10 mouse cellular contexts compared by ENCODE assay signal in the genomic region with DNA sequence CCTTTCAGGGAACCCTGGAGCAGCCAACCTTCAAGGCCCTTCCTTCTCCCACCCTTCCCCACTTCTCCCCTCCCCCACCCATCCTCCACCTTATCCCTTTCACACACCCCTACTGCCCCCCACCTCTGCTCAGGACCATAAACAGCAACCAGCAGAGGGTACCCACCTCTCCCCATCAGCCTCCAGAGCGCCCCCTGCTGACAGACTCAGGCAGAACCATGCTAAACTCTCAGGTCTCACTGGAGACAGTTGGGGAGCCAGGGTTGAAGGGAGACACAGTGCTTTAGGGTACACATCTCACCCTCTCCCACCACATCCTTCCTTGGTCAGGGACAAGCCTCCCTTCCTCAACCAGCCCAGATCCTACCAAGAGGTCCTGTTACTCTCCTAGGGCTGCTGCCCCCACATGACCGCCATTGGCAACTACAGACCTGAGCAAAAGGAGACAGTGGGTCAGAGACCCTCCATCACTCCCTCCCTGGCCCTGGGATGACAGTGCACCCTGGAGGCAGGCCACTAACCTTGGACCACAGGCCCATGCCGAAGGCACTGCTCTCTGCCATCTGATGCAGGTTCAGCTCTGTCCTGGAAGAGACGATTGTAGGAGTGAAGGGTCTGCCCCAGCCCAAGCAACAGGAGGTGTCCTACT. TPM values are rescaled to one million over a fixed set of nuclear protein-coding genes. Genes with fewer than 3 reads are reported as not detected.
DNase-seq lines count a peak whose midpoint lies in the region; ATAC-seq and TF ChIP-seq lines count a peak whose summit lies in the region.
"Had no signal": no experiment of that assay in that cellular context is flagged by ENCODE, and none has a peak within 500 bp of the region (broad histone marks: within the 10 kb centered on the region; RNA-seq: fewer than 3 reads in every experiment).

No protein-coding gene starts in this region.

- H3K36me3 ChIP-seq in kidney, adult 2 months (ENCODE audit: control insufficient read depth, insufficient read depth, low read length), result no peaks in the 10 kb centered on the region
- no peaks in the 10 kb centered on the region for H3K36me3 ChIP-seq in forebrain, embryonic 16.5 days (ENCODE audit: control insufficient read depth, insufficient read depth)
- H3K36me3 ChIP-seq in lung, postnatal 0 days (ENCODE audit: insufficient read depth, low read length), result no peaks in the 10 kb centered on the region
- H3K36me3 ChIP-seq: lung, embryonic 15.5 days; stomach, embryonic 15.5 days had no signal

- H3K4me2 ChIP-seq in forebrain, embryonic 16.5 days (ENCODE audit: low read length), result no peak overlapping the region
- no peak overlapping the region for H3K4me2 ChIP-seq in lung, postnatal 0 days (replicated peaks; ENCODE audit: low read depth, low read length)
- H3K4me2 ChIP-seq: lung, embryonic 15.5 days; stomach, embryonic 15.5 days had no signal

- no peak overlapping the region for H3K27ac ChIP-seq in kidney, adult 2 months (ENCODE audit: insufficient read depth, low read depth, low read length)
- H3K27ac ChIP-seq in bone marrow macrophage, adult 2 months (ENCODE audit: insufficient read depth, low read depth, low read length), result no peak overlapping the region
- no peak overlapping the region for H3K27ac ChIP-seq in forebrain, embryonic 16.5 days (ENCODE audit: low read length)
- H3K27ac ChIP-seq in lung, postnatal 0 days (ENCODE audit: low read length), result no peak overlapping the region
- H3K27ac ChIP-seq: lung, embryonic 15.5 days; stomach, embryonic 15.5 days had no signal

- no peaks in the 10 kb centered on the region for H3K4me1 ChIP-seq in kidney, adult 2 months (ENCODE audit: control insufficient read depth, insufficient read depth, low read length)
- H3K4me1 ChIP-seq in bone marrow macrophage, adult 2 months (ENCODE audit: control insufficient read depth, insufficient read depth, low read length), result no peaks in the 10 kb centered on the region
- H3K4me1 ChIP-seq in forebrain, embryonic 16.5 days (replicated peaks; ENCODE audit: control insufficient read depth, insufficient read depth, low read length), result peaks cover under 1% of the 10 kb centered on the region
- H3K4me1 ChIP-seq in lung, postnatal 0 days (ENCODE audit: insufficient read depth, low read depth, low read length), result no peaks in the 10 kb centered on the region
- H3K4me1 ChIP-seq: lung, embryonic 15.5 days; stomach, embryonic 15.5 days had no signal

- WGBS in kidney, adult 2 months, result 57% methylated on average over 4 of the region's 4 CpGs
- 41% methylated on average over 4 of the region's 4 CpGs for WGBS in forebrain, embryonic 16.5 days
- 42% methylated on average over 4 of the region's 4 CpGs for whole genome bisulfite sequencing in lung, postnatal 0 days

- TF ChIP-seq CTCF in kidney, adult 2 months (conservative IDR thresholded peaks at IDR 0.05; ENCODE audit: insufficient read depth, insufficient read length, low read depth, low read length), result peak; percentile 64
- peak; percentile 52; the same call in 1 of the 2 replicates for TF ChIP-seq CTCF in bone marrow macrophage, adult 2 months (IDR thresholded peaks at IDR 0.05; ENCODE audit: low read depth, low read length)
- TF ChIP-seq CTCF in lung, postnatal 0 days (IDR thresholded peaks at IDR 0.05), result peak; percentile 76

- DNase-seq in kidney, adult 2 months, result peak; percentile 14
- no peak for DNase-seq in kidney, adult 11 months
- peak; percentile 6 for DNase-seq in NIH3T3 (ENCODE audit: low read depth)
- no peak for DNase-seq in lung, postnatal 0 days (ENCODE audit: low spot score)
- peak; percentile 77 for DNase-seq in thymus, postnatal 4 days
- no peak for DNase-seq in urinary bladder, postnatal 36 days (ENCODE audit: low spot score in 2 of 2)

- ATAC-seq in forebrain, embryonic 16.5 days, result peak; percentile 37; the same call in 1 of the 2 replicates
- no peak for ATAC-seq in lung, postnatal 0 days

- H3K4me3 ChIP-seq in kidney, adult 2 months (ENCODE audit: insufficient read depth, low read depth, low read length), result no peak overlapping the region
- no peak overlapping the region for H3K4me3 ChIP-seq in bone marrow macrophage, adult 2 months (ENCODE audit: insufficient read depth, low read length)
- H3K4me3 ChIP-seq in forebrain, embryonic 16.5 days (replicated peaks; ENCODE audit: low read length), result no peak overlapping the region
- H3K4me3 ChIP-seq in lung, postnatal 0 days (ENCODE audit: low read depth, low read length), result no peak overlapping the region
- H3K4me3 ChIP-seq: lung, embryonic 15.5 days; stomach, embryonic 15.5 days had no signal

- H3K9ac ChIP-seq in forebrain, embryonic 16.5 days (replicated peaks; ENCODE audit: low read depth, low read length), result no peak overlapping the region
- H3K9ac ChIP-seq in lung, postnatal 0 days (replicated peaks; ENCODE audit: low read depth), result no peak overlapping the region
- H3K9ac ChIP-seq: lung, embryonic 15.5 days; stomach, embryonic 15.5 days had no signal

- H3K9me3 ChIP-seq in forebrain, embryonic 16.5 days (ENCODE audit: control insufficient read depth, low read length), result no peaks in the 10 kb centered on the region
- no peaks in the 10 kb centered on the region for H3K9me3 ChIP-seq in lung, postnatal 0 days (ENCODE audit: low read length)
- H3K9me3 ChIP-seq: lung, embryonic 15.5 days; stomach, embryonic 15.5 days had no signal

- no peak for TF ChIP-seq POLR2A in kidney, adult 2 months (IDR thresholded peaks at IDR 0.05; ENCODE audit: low read depth, low read length)
- TF ChIP-seq POLR2A in bone marrow macrophage, adult 2 months (IDR thresholded peaks at IDR 0.05; ENCODE audit: borderline replicate concordance, low read depth, low read length), result no peak

- no peak for TF ChIP-seq EP300 in lung, postnatal 0 days (IDR thresholded peaks at IDR 0.05)

- H3K27me3 ChIP-seq in kidney, adult 2 months (replicated peaks; ENCODE audit: control insufficient read depth, insufficient read depth, low read length), result no peaks in the 10 kb centered on the region
- no peaks in the 10 kb centered on the region; the same call in 1 of the 2 replicates for H3K27me3 ChIP-seq in forebrain, embryonic 16.5 days (replicated peaks; ENCODE audit: control insufficient read depth, insufficient read depth, low read length)
- no peaks in the 10 kb centered on the region for H3K27me3 ChIP-seq in lung, postnatal 0 days (replicated peaks; ENCODE audit: insufficient read depth, low read length)
- H3K27me3 ChIP-seq: lung, embryonic 15.5 days; stomach, embryonic 15.5 days had no signal

RNA-seq across cellular contexts. Expression of a gene that starts 31.3 kb away (rescaled TPM):
- polyA plus RNA-seq in kidney, adult 2 months (2012; rRNA removed), result 0.12 and 1.2 TPM in 2 replicates
- not detected in 2 replicates for polyA plus RNA-seq in bone marrow macrophage, adult 2 months (2012; ENCODE audit: insufficient read depth, insufficient read length, missing spikeins)
- 0.76 and 1.1 TPM in 2 replicates for polyA plus RNA-seq in forebrain, embryonic 16.5 days (2015; fragmentation: Nextera tagmentation; extraction: Ambion mirVana)
- 0.13 and 0.17 TPM in 2 replicates for polyA plus RNA-seq in lung, postnatal 0 days (2015; fragmentation: Nextera tagmentation; extraction: Ambion mirVana)

Comparison
In these comparisons a context has a peak if more than half of its experiments do, and no peak if none do; other contexts are left out.
1. DNase-seq: peak in kidney, adult 2 months (single experiment), NIH3T3 (single experiment) and thymus, postnatal 4 days (single experiment); none in kidney, adult 11 months (single experiment), lung, postnatal 0 days (single experiment) and urinary bladder, postnatal 36 days (0 of 2).
2. Peak in every context shown above with its lines, with median percentiles within 50 percentile points of each other: CTCF ChIP-seq.